Mouse (Mus musculus) liver, embryonic 14.5 days (tissue): Measurements from ENCODE around the gene B3galt2.

Source experiments
- CTCF ChIP-seq: IDR thresholded peaks from 2 replicates; pipeline ENCODE4 v1.5.1; 2016; ENCODE audit warnings: antibody characterized with exemption, low read depth, control low read depth
- EP300 ChIP-seq: IDR thresholded peaks from 2 replicates; pipeline ENCODE4 v1.6.1; 2016; ENCODE audit warnings: antibody characterized with exemption, low read depth

- no peak for TF ChIP-seq CTCF
- no peak for TF ChIP-seq EP300
Observed at GRCm38 (mm10) chr1:143632361-143632760, 8.1 kb upstream of the B3galt2 start.
